Mouse (Mus musculus) stomach, embryonic 15.5 days (tissue): ENCODE measurements at regions not wholly inside any gene's neighbourhood (a gene's known extent, or its start where the extent isn't known, plus 50 kb on each side); places are given as distances from the start of the nearest gene placed in this dataset.

ENCODE experiments used
- ATAC-seq: fragments of 200-750 bp; cut with Nextera tagmentation; 2 replicates; pipeline ENCODE4 v1.8.0; 2017; ENCODE audit warnings: low read depth, moderate number of reproducible peaks, moderate TSS enrichment; ENCODE audit not compliant: insufficient read depth, low FRiP score
- H3K27ac ChIP-seq: fragments of 300-500 bp; sonication (generic); 2 replicates; pipeline ENCODE4 v1.5.1; 2015; ENCODE audit warnings: mild to moderate bottlenecking, inconsistent platforms
- H3K27me3 ChIP-seq: fragments of 300-500 bp; sonication (generic); replicated peaks from 2 replicates; pipeline ENCODE4 v1.6.1; 2015; ENCODE audit warnings: inconsistent platforms
- H3K36me3 ChIP-seq: fragments of 300-500 bp; sonication (generic); 2 replicates; pipeline ENCODE4 v1.6.1; 2015; ENCODE audit warnings: inconsistent platforms
- H3K4me1 ChIP-seq: fragments of 300-500 bp; sonication (generic); 2 replicates; pipeline ENCODE4 v1.6.1; 2015; ENCODE audit warnings: inconsistent platforms
- H3K4me2 ChIP-seq: fragments of 300-500 bp; sonication (generic); 2 replicates; pipeline ENCODE4 v1.6.1; 2015; ENCODE audit warnings: mild to moderate bottlenecking, inconsistent platforms
- H3K4me3 ChIP-seq: fragments of 300-500 bp; sonication (generic); replicated peaks from 2 replicates; pipeline ENCODE4 v1.5.1; 2015; ENCODE audit warnings: inconsistent platforms
- H3K9ac ChIP-seq: fragments of 300-500 bp; sonication (generic); 2 replicates; pipeline ENCODE4 v1.6.1; 2015; ENCODE audit warnings: inconsistent platforms
- H3K9me3 ChIP-seq: fragments of 300-500 bp; sonication (generic); 2 replicates; pipeline ENCODE4 v1.6.1; 2016; ENCODE audit warnings: inconsistent platforms
- WGBS: fragments of 180-500 bp; shearing (Covaris S2); methylation state at CpG from one replicate; pipeline ENCODE4 v1.1.7; 2015; 5-methylcytosine and 5-hydroxymethylcytosine counted together

- no peak overlapping the region for H3K9ac ChIP-seq
- ATAC-seq: no peak
- no peaks in the 10 kb centered on the region for H3K9me3 ChIP-seq
- no peak overlapping the region for H3K4me3 ChIP-seq
- H3K36me3 ChIP-seq: no peaks in the 10 kb centered on the region
- H3K4me2 ChIP-seq: no peak overlapping the region
- no peaks in the 10 kb centered on the region for H3K4me1 ChIP-seq
- no peak overlapping the region for H3K27ac ChIP-seq
- WGBS: 93% methylated on average over 9 of the region's 9 CpGs
- H3K27me3 ChIP-seq: no peaks in the 10 kb centered on the region
Observed at GRCm38 (mm10) chr3:56859841-56860240, 441.9 kb downstream of the Tm4sf1 start.

GRCm38 (mm10) chr3:56845462-56845770, 456.4 kb downstream of the Tm4sf1 start:
- 56% methylated on average over 1 of the region's 1 CpGs for WGBS
- ATAC-seq: no peak
- no peaks in the 10 kb centered on the region for H3K36me3 ChIP-seq
- H3K9me3 ChIP-seq: no peaks in the 10 kb centered on the region
- no peaks in the 10 kb centered on the region for H3K4me1 ChIP-seq
- H3K27me3 ChIP-seq: no peaks in the 10 kb centered on the region
- no peak overlapping the region for H3K9ac ChIP-seq
- no peak overlapping the region for H3K4me2 ChIP-seq
- no peak overlapping the region for H3K4me3 ChIP-seq
- H3K27ac ChIP-seq: no peak overlapping the region

- H3K9me3 ChIP-seq: no peaks in the 10 kb centered on the region
- no peaks in the 10 kb centered on the region for H3K27me3 ChIP-seq
- H3K27ac ChIP-seq: no peak overlapping the region
- WGBS: 47% methylated on average over 6 of the region's 6 CpGs
- no peak for ATAC-seq
- no peak overlapping the region for H3K4me2 ChIP-seq
- no peak overlapping the region for H3K9ac ChIP-seq
- no peaks in the 10 kb centered on the region for H3K36me3 ChIP-seq
- H3K4me1 ChIP-seq: no peaks in the 10 kb centered on the region
- no peak overlapping the region for H3K4me3 ChIP-seq
Observed at GRCm38 (mm10) chr3:56844681-56845461, 456.9 kb downstream of the Tm4sf1 start.

- no peaks in the 10 kb centered on the region for H3K27me3 ChIP-seq
- no peak overlapping the region for H3K9ac ChIP-seq
- H3K4me2 ChIP-seq: no peak overlapping the region
- no peak overlapping the region for H3K4me3 ChIP-seq
- 79% methylated on average over 3 of the region's 3 CpGs for WGBS
- no peaks in the 10 kb centered on the region for H3K9me3 ChIP-seq
- H3K27ac ChIP-seq: no peak overlapping the region
- H3K36me3 ChIP-seq: no peaks in the 10 kb centered on the region
- no peaks in the 10 kb centered on the region for H3K4me1 ChIP-seq
- ATAC-seq: no peak
Observed at GRCm38 (mm10) chr3:56837176-56837575, 464.6 kb downstream of the Tm4sf1 start.

- H3K4me2 ChIP-seq: no peak overlapping the region
- H3K9ac ChIP-seq: no peak overlapping the region
- 60% methylated on average over 4 of the region's 4 CpGs for WGBS
- no peaks in the 10 kb centered on the region for H3K36me3 ChIP-seq
- no peak for ATAC-seq
- H3K4me3 ChIP-seq: no peak overlapping the region
- no peaks in the 10 kb centered on the region for H3K4me1 ChIP-seq
- no peak overlapping the region for H3K27ac ChIP-seq
- no peaks in the 10 kb centered on the region for H3K9me3 ChIP-seq
- H3K27me3 ChIP-seq: no peaks in the 10 kb centered on the region
Observed at GRCm38 (mm10) chr3:56830315-56831097, 471.3 kb downstream of the Tm4sf1 start.

GRCm38 (mm10) chr3:56824157-56824556, 477.6 kb downstream of the Tm4sf1 start:
- no peak for ATAC-seq
- no peak overlapping the region for H3K9ac ChIP-seq
- no peak overlapping the region for H3K4me2 ChIP-seq
- H3K4me1 ChIP-seq: no peaks in the 10 kb centered on the region
- 83% methylated on average over 4 of the region's 4 CpGs for WGBS
- H3K36me3 ChIP-seq: no peaks in the 10 kb centered on the region
- no peaks in the 10 kb centered on the region for H3K27me3 ChIP-seq
- no peak overlapping the region for H3K4me3 ChIP-seq
- no peaks in the 10 kb centered on the region for H3K9me3 ChIP-seq
- H3K27ac ChIP-seq: no peak overlapping the region

GRCm38 (mm10) chr3:56810548-56811071, 491.2 kb downstream of the Tm4sf1 start:
- H3K27ac ChIP-seq: no peak overlapping the region
- H3K9me3 ChIP-seq: no peaks in the 10 kb centered on the region
- no peaks in the 10 kb centered on the region for H3K36me3 ChIP-seq
- ATAC-seq: no peak
- no peaks in the 10 kb centered on the region for H3K4me1 ChIP-seq
- no peak overlapping the region for H3K4me2 ChIP-seq
- H3K4me3 ChIP-seq: no peak overlapping the region
- H3K27me3 ChIP-seq: no peaks in the 10 kb centered on the region
- WGBS: 72% methylated on average over 1 of the region's 1 CpGs
- H3K9ac ChIP-seq: no peak overlapping the region

- Histone ChIP-seq H3K4me2 (no peak overlapping the region), H3K9me3 (no peaks in the 10 kb centered on the region), H3K9ac (no peak overlapping the region), H3K4me3 (no peak overlapping the region), H3K4me1 (no peaks in the 10 kb centered on the region), H3K36me3 (no peaks in the 10 kb centered on the region), H3K27ac (no peak overlapping the region), H3K27me3 (no peaks in the 10 kb centered on the region)
- ATAC-seq: no peak
- 61% methylated on average over 1 of the region's 1 CpGs for WGBS
Observed at GRCm38 (mm10) chr3:56793054-56793453, 508.7 kb downstream of the Tm4sf1 start.

GRCm38 (mm10) chr3:56789155-56789554, 512.6 kb downstream of the Tm4sf1 start:
- Histone ChIP-seq H3K9ac (no peak overlapping the region), H3K9me3 (no peaks in the 10 kb centered on the region), H3K27me3 (no peaks in the 10 kb centered on the region), H3K4me2 (no peak overlapping the region), H3K4me3 (no peak overlapping the region), H3K27ac (no peak overlapping the region), H3K36me3 (no peaks in the 10 kb centered on the region), H3K4me1 (no peaks in the 10 kb centered on the region)
- WGBS: 32% methylated on average over 3 of the region's 3 CpGs
- no peak for ATAC-seq

GRCm38 (mm10) chr3:56773920-56774319, 527.9 kb downstream of the Tm4sf1 start:
- no peaks in the 10 kb centered on the region for H3K4me1 ChIP-seq
- ATAC-seq: no peak

GRCm38 (mm10) chr3:56770225-56770624, 531.6 kb downstream of the Tm4sf1 start:
- 85% methylated on average over 2 of the region's 2 CpGs for WGBS
- Histone ChIP-seq H3K27ac (no peak overlapping the region), H3K4me1 (no peaks in the 10 kb centered on the region), H3K9me3 (no peaks in the 10 kb centered on the region), H3K36me3 (no peaks in the 10 kb centered on the region), H3K4me2 (no peak overlapping the region), H3K4me3 (no peak overlapping the region), H3K9ac (no peak overlapping the region), H3K27me3 (no peaks in the 10 kb centered on the region)
- ATAC-seq: no peak

More at GRCm38 (mm10) chr3:56773920-56774319, 527.9 kb downstream of the Tm4sf1 start:
- H3K4me2 ChIP-seq: no peak overlapping the region
- H3K9ac ChIP-seq: no peak overlapping the region
- H3K27me3 ChIP-seq: no peaks in the 10 kb centered on the region
- WGBS: 84% methylated on average over 5 of the region's 5 CpGs
- H3K4me3 ChIP-seq: no peak overlapping the region
- H3K9me3 ChIP-seq: no peaks in the 10 kb centered on the region
- H3K36me3 ChIP-seq: no peaks in the 10 kb centered on the region
- H3K27ac ChIP-seq: no peak overlapping the region

GRCm38 (mm10) chr3:56767133-56767532, 534.7 kb downstream of the Tm4sf1 start:
- WGBS: 75% methylated on average over 3 of the region's 3 CpGs

More at GRCm38 (mm10) chr3:56767133-56767532, 534.7 kb downstream of the Tm4sf1 start:
- no peak overlapping the region for H3K27ac ChIP-seq
- no peak overlapping the region for H3K4me2 ChIP-seq
- no peaks in the 10 kb centered on the region for H3K4me1 ChIP-seq
- no peaks in the 10 kb centered on the region for H3K36me3 ChIP-seq
- H3K9me3 ChIP-seq: no peaks in the 10 kb centered on the region
- H3K9ac ChIP-seq: no peak overlapping the region
- no peak overlapping the region for H3K4me3 ChIP-seq
- ATAC-seq: no peak
- H3K27me3 ChIP-seq: no peaks in the 10 kb centered on the region
